Mouse (Mus musculus) heart, postnatal 0 days (tissue): ENCODE data around the gene Olfr96. TPM values are rescaled to one million over a fixed set of nuclear protein-coding genes. Genes with fewer than 3 reads are reported as not detected.

Experiments
- ATAC-seq: fragments of 200-750 bp; cut with Nextera tagmentation; 2 replicates; pipeline ENCODE4 v1.8.0; 2017; ENCODE audit warnings: low read depth, moderate number of reproducible peaks, moderate library complexity; ENCODE audit not compliant: insufficient read depth
- DNase-seq: peaks from one replicate; pipeline ENCODE4 v3.0.0-alpha.2; 2016; ENCODE audit warnings: low spot score
- H3K27ac ChIP-seq: fragments of 300-500 bp; sonication (generic); 2 replicates; pipeline ENCODE4 v1.5.1; 2014; ENCODE audit warnings: low read depth, mild to moderate bottlenecking
- H3K27me3 ChIP-seq: fragments of 300-500 bp; sonication (generic); 2 replicates; pipeline ENCODE4 v1.6.1; 2014; ENCODE audit warnings: low read length, mixed read lengths; ENCODE audit not compliant: control insufficient read depth, insufficient read depth
- H3K36me3 ChIP-seq: fragments of 300-500 bp; sonication (generic); replicated peaks from 2 replicates; pipeline ENCODE4 v1.6.1; 2014; ENCODE audit warnings: low read length, mixed read lengths; ENCODE audit not compliant: control insufficient read depth, insufficient read depth
- H3K4me1 ChIP-seq: fragments of 300-500 bp; sonication (generic); 2 replicates; pipeline ENCODE4 v1.6.1; 2014; ENCODE audit warnings: antibody characterized with exemption; ENCODE audit not compliant: control insufficient read depth, insufficient read depth
- H3K4me2 ChIP-seq: fragments of 300-500 bp; sonication (generic); 2 replicates; pipeline ENCODE4 v1.6.1; 2014; ENCODE audit warnings: low read depth, mild to moderate bottlenecking, low read length, moderate library complexity
- H3K4me3 ChIP-seq: fragments of 300-500 bp; sonication (generic); 2 replicates; pipeline ENCODE4 v1.5.1; 2014; ENCODE audit warnings: low read depth, low read length
- H3K9ac ChIP-seq: fragments of 300-500 bp; sonication (generic); replicated peaks from 2 replicates; pipeline ENCODE4 v1.6.1; 2014; ENCODE audit warnings: low read depth, low read length, mixed read lengths
- H3K9me3 ChIP-seq: fragments of 300-500 bp; sonication (generic); replicated peaks from 2 replicates; pipeline ENCODE4 v1.6.1; 2016; ENCODE audit warnings: low read length; ENCODE audit not compliant: control insufficient read depth
- CTCF ChIP-seq: IDR thresholded peaks from 2 replicates; pipeline ENCODE4 v1.5.1; 2016; ENCODE audit warnings: antibody characterized with exemption, control low read depth, low read depth
- EP300 ChIP-seq: IDR thresholded peaks from 2 replicates; pipeline ENCODE4 v1.6.1; 2016; ENCODE audit warnings: antibody characterized with exemption, low read depth
- WGBS: fragments of 180-500 bp; shearing (Covaris S2); extraction: QIAGEN DNeasy Blood & Tissue Kit; methylation state at CpG from one replicate; pipeline ENCODE4 v1.1.7; 2014; 5-methylcytosine and 5-hydroxymethylcytosine counted together
- polyA plus RNA-seq: library from polyadenylated mRNA; unstranded; fragments of >200 nt; fragmentation: Nextera tagmentation; extraction: Ambion mirVana; gene quantifications from 2 replicates; pipeline ENCODE4 v1.2.1, GENCODE M21; 2015
- total RNA-seq: library from RNA; depleted of rRNA; stranded (reverse); fragments of >200 nt; gene quantifications from 2 replicates; pipeline ENCODE4 v1.2.3, GENCODE M21; 2014; ENCODE audit warnings: low replicate concordance

Olfr96 gene
- total and polyA plus RNA-seq, 2 experiments from 2014 or later: not detected

GRCm38 (mm10) chr17:37249460-37249859 is 29.5 kb downstream of the Olfr96 start:
- Histone ChIP-seq H3K4me2 (no peak overlapping the region), H3K4me3 (no peak overlapping the region), H3K36me3 (no peaks in the 10 kb centered on the region), H3K9ac (no peak overlapping the region), H3K4me1 (no peaks in the 10 kb centered on the region), H3K27ac (no peak overlapping the region), H3K27me3 (no peaks in the 10 kb centered on the region), H3K9me3 (no peaks in the 10 kb centered on the region)
- no peak for ATAC-seq
- TF ChIP-seq CTCF (no peak), EP300 (no peak)
- DNase-seq: no peak

DNA sequence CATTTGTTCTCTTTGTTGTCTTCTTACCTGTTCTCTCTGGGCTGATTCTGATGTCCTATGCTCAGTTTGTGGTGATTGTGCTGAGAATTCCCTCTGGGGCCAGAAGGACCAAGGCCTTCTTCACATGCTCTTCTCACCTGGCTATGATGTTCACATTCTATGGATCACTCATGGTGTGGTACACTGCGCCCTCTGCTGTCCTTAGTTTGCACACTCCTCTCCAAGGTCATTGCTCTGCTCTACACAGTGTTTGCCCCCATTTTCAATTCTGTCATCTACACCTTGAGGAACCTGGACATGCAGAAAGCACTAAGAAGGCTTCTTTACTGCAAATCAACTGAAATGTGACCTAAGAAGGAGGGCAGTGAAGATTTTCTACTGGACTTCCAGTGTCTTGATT is 30.6 kb downstream of the Olfr96 start:
- no peak for ATAC-seq
- no peak for DNase-seq
- Histone ChIP-seq H3K36me3 (no peaks in the 10 kb centered on the region), H3K27ac (no peak overlapping the region), H3K4me2 (no peak overlapping the region), H3K27me3 (no peaks in the 10 kb centered on the region), H3K9me3 (no peaks in the 10 kb centered on the region), H3K4me3 (no peak overlapping the region), H3K4me1 (no peaks in the 10 kb centered on the region), H3K9ac (no peak overlapping the region)
- 5% methylated on average over 1 of the region's 1 CpGs for WGBS
- TF ChIP-seq EP300 (no peak), CTCF (peak; percentile 38)

DNA sequence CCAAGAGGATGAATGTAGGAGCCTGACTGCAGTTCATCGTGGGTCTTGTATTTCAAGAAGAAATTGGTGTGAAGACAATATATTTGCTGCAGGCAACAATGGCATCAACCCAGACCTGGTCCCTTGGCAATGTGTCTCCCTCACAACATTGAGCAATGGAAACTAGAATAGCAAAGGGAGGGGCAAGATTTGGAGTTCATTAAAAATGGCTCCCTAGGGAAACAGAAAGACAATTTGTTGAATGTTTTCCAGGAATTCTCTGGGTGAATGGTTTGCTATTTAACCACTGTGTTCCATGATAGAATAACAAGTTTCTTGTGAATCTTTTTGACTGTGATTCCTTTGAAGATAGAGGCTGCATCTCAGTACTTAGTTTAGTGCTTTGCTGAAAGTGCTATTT is 43.7 kb downstream of the Olfr96 start, which contains the start of gene Olfr98:
Gene Olfr98 (minus strand): TSS at position 124 of the 400 bp plus-strand sequence.
- H3K9me3 ChIP-seq: no peaks in the 10 kb centered on the region
- 48% methylated on average over 1 of the region's 1 CpGs for WGBS
- H3K36me3 ChIP-seq: no peaks in the 10 kb centered on the region
- TF ChIP-seq CTCF: no peak
- no peak for TF ChIP-seq EP300
- no peak for DNase-seq
- no peak within 1 kb of the TSS for H3K4me2 ChIP-seq
- no peak within 1 kb of the TSS for H3K27ac ChIP-seq
- no peak for ATAC-seq
- H3K4me1 ChIP-seq: no peaks in the 10 kb centered on the region
- no peak within 1 kb of the TSS for H3K4me3 ChIP-seq
- no peaks in the 10 kb centered on the region for H3K27me3 ChIP-seq
- H3K9ac ChIP-seq: no peak within 1 kb of the TSS

- WGBS: 3% methylated on average over 26 of the region's 26 CpGs
- H3K27ac ChIP-seq: no peak within 1 kb of the TSS
These were observed 50.2 kb downstream of the Olfr96 start, which contains the start of gene H2-M3 for GRCm38 (mm10) chr17:37270058-37270701. Gene H2-M3 (plus strand): TSS chr17:37270220.

DNA sequence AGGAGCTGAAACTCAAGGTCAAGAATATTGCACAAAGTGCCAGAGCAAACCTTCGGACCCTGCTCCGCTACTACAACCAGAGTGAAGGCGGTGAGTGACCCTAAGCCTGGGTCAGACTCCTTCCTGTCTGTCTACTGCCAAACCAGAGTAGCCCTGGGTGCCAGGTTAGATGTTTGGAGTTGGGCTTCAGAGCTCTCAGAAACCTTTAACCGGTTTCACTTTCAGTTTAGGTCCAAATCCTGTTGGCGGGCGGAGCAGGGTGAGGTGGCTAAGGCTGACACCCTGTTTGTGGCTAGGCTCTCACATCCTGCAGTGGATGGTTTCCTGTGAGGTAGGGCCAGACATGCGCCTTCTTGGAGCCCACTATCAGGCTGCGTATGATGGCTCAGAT is 50.8 kb downstream of the Olfr96 start:
- Histone ChIP-seq H3K4me3 (peak overlapping the region; percentile 69), H3K9ac (peak overlapping the region; percentile 44), H3K36me3 (no peaks in the 10 kb centered on the region), H3K4me1 (0 out of 2 replicates have a peak, but pooled peaks cover 3% of the 10 kb centered on the region), H3K27ac (no peak overlapping the region), H3K27me3 (no peaks in the 10 kb centered on the region), H3K9me3 (no peaks in the 10 kb centered on the region), H3K4me2 (peak overlapping the region; percentile 97)
- 42% methylated on average over 8 of the region's 8 CpGs for WGBS
- TF ChIP-seq EP300: no peak
- no peak for TF ChIP-seq CTCF
- DNase-seq: peak; percentile 34
- peak; percentile 45 for ATAC-seq

More at GRCm38 (mm10) chr17:37270058-37270701, 50.2 kb downstream of the Olfr96 start, which contains the start of gene H2-M3:
- 0 out of 2 replicates have a peak, but pooled peaks cover 3% of the 10 kb centered on the region for H3K4me1 ChIP-seq
- ATAC-seq: peak; percentile 90
- TF ChIP-seq CTCF (no peak), EP300 (no peak)
- H3K4me2 ChIP-seq: peak within 1 kb of the TSS; percentile 97
- H3K9me3 ChIP-seq: no peaks in the 10 kb centered on the region
- H3K27me3 ChIP-seq: no peaks in the 10 kb centered on the region
- peak within 1 kb of the TSS; percentile 44 for H3K9ac ChIP-seq
- no peaks in the 10 kb centered on the region for H3K36me3 ChIP-seq
- peak; percentile 68 for DNase-seq
- peak within 1 kb of the TSS; percentile 69 for H3K4me3 ChIP-seq
